Mouse (Mus musculus) midbrain, embryonic 11.5 days (tissue): Measurements from ENCODE around the gene Prmt1. TPM values are rescaled to one million over a fixed set of nuclear protein-coding genes. Genes with fewer than 3 reads are reported as not detected.
A peak's percentile ranks its signal among the peaks of the same experiment; 100 is the strongest.

Source experiments
- ATAC-seq: fragments of 200-750 bp; cut with Nextera tagmentation; 2 replicates; pipeline ENCODE4 v1.8.0; 2017; ENCODE audit warnings: moderate TSS enrichment, moderate library complexity; ENCODE audit not compliant: low FRiP score
- DNase-seq: peaks from one replicate; pipeline ENCODE4 v3.0.0; 2015; ENCODE audit warnings: low spot score; ENCODE audit errors: missing footprints
- H3K27ac ChIP-seq: fragments of 300-500 bp; sonication (generic); 2 replicates; pipeline ENCODE4 v1.5.1; 2014; ENCODE audit warnings: low read depth, low read length
- H3K27me3 ChIP-seq: fragments of 300-500 bp; sonication (generic); 2 replicates; pipeline ENCODE4 v1.6.1; 2014; ENCODE audit warnings: mild to moderate bottlenecking, low read length, moderate library complexity, mixed read lengths; ENCODE audit not compliant: control insufficient read depth, insufficient read depth
- H3K36me3 ChIP-seq: fragments of 300-500 bp; sonication (generic); 2 replicates; pipeline ENCODE4 v1.6.1; 2014; ENCODE audit warnings: mild to moderate bottlenecking, low read length, moderate library complexity, mixed read lengths; ENCODE audit not compliant: control insufficient read depth, insufficient read depth
- H3K4me1 ChIP-seq: fragments of 300-500 bp; sonication (generic); 2 replicates; pipeline ENCODE4 v1.6.1; 2014; ENCODE audit warnings: low read length; ENCODE audit not compliant: control insufficient read depth, insufficient read depth
- H3K4me2 ChIP-seq: fragments of 300-500 bp; sonication (generic); 2 replicates; pipeline ENCODE4 v1.6.1; 2014; ENCODE audit warnings: mild to moderate bottlenecking, moderate library complexity
- H3K4me3 ChIP-seq: fragments of 300-500 bp; sonication (generic); 2 replicates; pipeline ENCODE4 v1.5.1; 2014; ENCODE audit warnings: low read depth, low read length
- H3K9ac ChIP-seq: fragments of 300-500 bp; sonication (generic); 2 replicates; pipeline ENCODE4 v1.6.1; 2014; ENCODE audit warnings: low read length
- H3K9me3 ChIP-seq: fragments of 300-500 bp; sonication (generic); 2 replicates; pipeline ENCODE4 v1.6.1; 2016; ENCODE audit warnings: low read length; ENCODE audit not compliant: control insufficient read depth
- WGBS: fragments of 180-500 bp; shearing (Covaris S2); extraction: QIAGEN DNeasy Blood & Tissue Kit; methylation state at CpG from one replicate; pipeline ENCODE4 v1.1.7; 2014; 5-methylcytosine and 5-hydroxymethylcytosine counted together
- polyA plus RNA-seq: library from polyadenylated mRNA; unstranded; fragments of >200 nt; fragmentation: Nextera tagmentation; extraction: Ambion mirVana; gene quantifications from 2 replicates; pipeline ENCODE4 v1.2.1, GENCODE M21; 2014

Gene Prmt1
- polyA plus RNA-seq, 1 experiment from 2014 or later, result 281 TPM

DNA sequence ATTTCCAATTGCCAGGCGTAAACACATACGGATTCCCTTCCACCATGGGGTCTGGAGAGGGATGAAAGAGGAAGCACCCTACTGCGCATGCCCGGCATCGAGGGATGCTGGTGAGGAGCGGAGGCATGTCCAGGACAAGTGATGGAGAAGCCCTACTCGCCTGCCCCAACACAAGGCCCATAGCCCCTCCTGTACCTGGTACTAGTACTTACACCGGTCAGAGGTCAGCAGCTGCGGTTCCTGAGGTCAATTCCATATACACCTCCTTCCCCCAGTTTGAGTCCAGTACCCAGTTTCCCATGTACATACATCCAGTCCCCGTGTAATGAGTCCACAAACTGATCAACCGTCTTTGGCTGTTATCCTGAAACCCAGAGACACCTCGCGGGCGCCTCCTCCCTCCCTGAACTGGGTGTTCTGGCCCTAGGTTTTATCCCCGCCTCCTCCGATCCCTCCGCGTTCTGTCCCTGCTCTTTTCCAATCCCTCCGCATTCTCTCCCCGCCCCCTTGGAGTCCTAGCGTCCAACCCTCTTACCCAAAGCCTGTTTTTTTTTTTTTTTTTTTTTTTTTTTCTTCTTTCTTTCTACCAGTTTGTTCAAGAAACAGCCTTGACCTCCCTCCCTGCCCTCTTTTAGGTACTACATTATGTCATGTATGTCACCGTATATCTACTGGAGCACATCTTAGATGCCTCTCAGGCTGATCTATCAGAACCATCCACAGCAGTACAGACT is 11.8 kb downstream of the Prmt1 start, which contains the start of gene Cpt1c:
Gene Cpt1c, minus strand, starts transcription at position 469 of the 734 bp plus-strand sequence.
- DNase-seq, result peak; percentile 97
- Histone ChIP-seq H3K27ac (peak within 1 kb of the TSS; percentile 87), H3K4me3 (peak within 1 kb of the TSS; percentile 47), H3K9ac (peak within 1 kb of the TSS; percentile 73), H3K27me3 (no peaks in the 10 kb centered on the region), H3K36me3 (peaks cover 37% of the 10 kb centered on the region), H3K4me2 (peak within 1 kb of the TSS; percentile 81), H3K9me3 (no peaks in the 10 kb centered on the region), H3K4me1 (peaks cover 23% of the 10 kb centered on the region)
- peak; percentile 46; the same call in 1 of the 2 replicates for ATAC-seq
- 1% methylated on average over 22 of the region's 22 CpGs for WGBS

DNA sequence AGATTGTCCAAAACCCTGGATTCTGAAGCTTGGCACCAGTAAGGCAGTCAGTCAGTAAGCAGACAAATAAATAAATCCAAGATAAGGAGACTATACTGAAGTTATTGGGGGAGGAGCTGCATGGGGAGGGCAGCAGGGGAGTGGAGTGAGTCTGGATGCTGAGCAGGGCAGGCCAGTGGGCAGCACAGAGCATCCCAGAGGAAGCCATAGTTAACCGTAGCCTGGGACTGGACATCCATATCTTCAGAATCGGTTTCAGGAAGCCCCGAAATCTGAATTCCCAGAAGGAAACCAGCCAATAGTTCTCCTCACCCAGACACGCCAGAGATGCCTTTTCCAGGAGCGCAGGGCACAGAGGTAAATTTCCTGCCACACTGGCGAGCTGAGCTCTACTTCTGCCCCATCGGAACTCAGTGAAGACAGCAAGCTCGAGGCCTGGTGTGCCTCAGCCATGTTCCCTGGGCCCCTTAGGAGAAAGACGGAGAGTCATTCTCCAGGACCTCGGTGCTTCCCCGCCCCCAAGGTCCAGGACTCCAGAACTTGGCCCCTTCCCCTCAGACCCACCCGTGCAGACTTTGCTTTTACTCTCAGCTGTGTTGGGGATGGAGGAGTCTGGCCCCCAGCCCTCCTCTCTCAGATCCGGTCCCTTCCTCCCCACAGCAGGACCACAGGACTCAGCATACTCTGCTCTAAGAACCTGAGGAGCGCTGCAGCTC is 12.8 kb downstream of the Prmt1 start:
- H3K4me1 ChIP-seq, result peaks cover 23% of the 10 kb centered on the region
- ATAC-seq, result no peak
- H3K36me3 ChIP-seq, result peaks cover 29% of the 10 kb centered on the region
- H3K4me2 ChIP-seq, result peak overlapping the region; percentile 81
- H3K27me3 ChIP-seq, result no peaks in the 10 kb centered on the region
- H3K4me3 ChIP-seq, result peak overlapping the region; percentile 47
- peak overlapping the region; percentile 73 for H3K9ac ChIP-seq
- peak; percentile 87 for DNase-seq
- peak overlapping the region; percentile 87 for H3K27ac ChIP-seq
- no peaks in the 10 kb centered on the region for H3K9me3 ChIP-seq
- WGBS, result 35% methylated on average over 14 of the region's 14 CpGs

DNA sequence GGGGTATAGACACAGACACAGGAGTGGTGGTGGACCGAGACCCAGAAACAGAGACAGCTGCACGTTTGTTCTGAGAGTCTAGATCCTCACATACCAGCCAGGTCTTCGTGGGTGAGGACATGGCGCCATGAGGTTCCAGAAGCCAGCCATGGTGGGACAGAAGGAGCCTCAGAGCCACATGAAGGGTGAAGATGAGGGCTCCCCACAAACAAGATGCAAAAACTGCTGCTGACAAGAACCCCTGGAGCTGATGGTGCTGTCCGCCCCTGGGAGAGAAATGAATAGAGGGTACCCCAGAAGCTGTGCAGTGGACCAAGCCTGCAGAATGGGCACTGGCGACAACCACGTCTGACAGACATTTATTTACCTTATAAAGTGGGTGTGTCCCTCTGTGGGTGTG is 15.2 kb downstream of the Prmt1 start:
- Histone ChIP-seq H3K4me1 (peaks cover 23% of the 10 kb centered on the region), H3K4me2 (peak overlapping the region; percentile 74), H3K27me3 (no peaks in the 10 kb centered on the region), H3K36me3 (peaks cover 5% of the 10 kb centered on the region), H3K27ac (peak overlapping the region; percentile 68; the same call in 1 of the 2 replicates), H3K4me3 (peak overlapping the region; percentile 57), H3K9me3 (no peaks in the 10 kb centered on the region), H3K9ac (peak overlapping the region; percentile 66)
- DNase-seq, result no peak
- no peak for ATAC-seq
- 73% methylated on average over 7 of the region's 7 CpGs for WGBS

DNA sequence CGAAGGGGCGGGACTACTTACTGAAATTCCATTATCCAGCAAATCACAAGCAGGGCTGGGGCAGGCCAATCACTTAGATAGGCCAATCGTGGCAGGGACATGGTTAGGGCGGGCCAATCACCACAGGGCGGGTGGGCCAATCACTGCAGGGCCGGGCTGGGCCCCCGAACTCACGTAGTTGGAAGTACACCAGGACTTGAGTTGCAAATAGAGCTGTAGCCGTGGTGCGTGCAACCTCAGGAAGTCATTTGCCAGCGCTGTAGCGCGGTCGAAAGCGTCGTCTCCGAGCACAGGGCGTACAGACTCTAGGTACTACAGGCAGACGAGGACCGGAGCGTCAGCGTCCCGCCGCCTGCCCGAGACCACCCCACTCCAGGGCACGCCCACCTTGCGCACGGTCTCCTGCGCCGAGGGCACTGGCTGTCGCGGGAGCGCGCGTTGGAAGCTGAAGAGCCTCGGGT is 16.1 kb downstream of the Prmt1 start:
- H3K27ac ChIP-seq, result peak overlapping the region; percentile 68; the same call in 1 of the 2 replicates
- H3K27me3 ChIP-seq, result no peaks in the 10 kb centered on the region
- ATAC-seq, result peak; percentile 96
- peak overlapping the region; percentile 66 for H3K9ac ChIP-seq
- no peaks in the 10 kb centered on the region for H3K9me3 ChIP-seq
- under 1% methylated on average over 36 of the region's 36 CpGs for whole genome bisulfite sequencing
- H3K4me2 ChIP-seq, result peak overlapping the region; percentile 74
- H3K4me1 ChIP-seq, result peaks cover 20% of the 10 kb centered on the region
- peak overlapping the region; percentile 57 for H3K4me3 ChIP-seq
- H3K36me3 ChIP-seq, result no peaks in the 10 kb centered on the region
- peak; percentile 98 for DNase-seq

DNA sequence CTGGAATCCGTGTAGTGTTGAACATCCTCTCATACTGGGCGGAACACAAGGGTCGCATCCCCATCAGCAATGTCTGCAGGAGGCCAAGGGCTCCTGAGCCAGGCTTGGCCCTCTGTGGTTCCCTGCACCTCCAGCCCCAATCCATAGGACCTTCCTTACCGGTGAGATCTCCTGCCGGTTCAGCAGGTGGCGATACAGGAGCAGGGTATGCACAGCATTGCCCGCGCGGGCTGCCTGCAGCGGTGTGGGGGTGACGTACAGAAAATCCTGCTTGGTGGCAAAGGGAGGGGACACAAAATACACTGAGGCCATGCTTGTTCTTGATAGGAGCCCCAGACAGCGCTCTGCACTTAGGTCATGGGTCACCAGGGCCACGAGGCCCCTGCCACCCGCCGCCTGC is 19.7 kb downstream of the Prmt1 start:
- no peak for DNase-seq
- H3K4me2 ChIP-seq, result no peak overlapping the region
- no peaks in the 10 kb centered on the region for H3K36me3 ChIP-seq
- H3K4me3 ChIP-seq, result no peak overlapping the region
- H3K9me3 ChIP-seq, result no peaks in the 10 kb centered on the region
- H3K9ac ChIP-seq, result no peak overlapping the region
- 78% methylated on average over 15 of the region's 15 CpGs for WGBS
- peaks cover 8% of the 10 kb centered on the region for H3K4me1 ChIP-seq
- ATAC-seq, result no peak
- H3K27ac ChIP-seq, result no peak overlapping the region
- no peaks in the 10 kb centered on the region for H3K27me3 ChIP-seq

DNA sequence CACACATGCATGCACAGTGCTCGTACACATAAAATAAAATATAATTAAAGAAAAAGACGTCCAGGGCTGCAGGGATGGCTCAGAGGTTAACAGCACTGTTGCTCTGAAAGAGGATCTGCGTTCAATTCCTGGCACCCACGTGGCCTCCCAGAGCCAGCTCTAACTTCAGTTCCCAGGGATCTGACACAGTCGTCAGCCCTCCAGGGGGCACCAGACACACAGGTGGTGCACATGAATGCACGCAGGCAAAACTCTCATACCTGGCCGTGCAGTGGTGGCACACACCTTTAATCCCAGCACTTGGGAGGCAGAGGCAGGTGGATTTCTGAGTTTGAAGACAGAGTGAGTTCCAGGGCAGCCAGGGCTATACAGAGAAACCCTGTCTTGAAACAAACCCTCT is 20.4 kb downstream of the Prmt1 start:
- Histone ChIP-seq H3K27me3 (no peaks in the 10 kb centered on the region), H3K9me3 (no peaks in the 10 kb centered on the region), H3K27ac (no peak overlapping the region), H3K36me3 (no peaks in the 10 kb centered on the region), H3K9ac (no peak overlapping the region), H3K4me1 (peaks cover 3% of the 10 kb centered on the region), H3K4me2 (no peak overlapping the region), H3K4me3 (no peak overlapping the region)
- DNase-seq (no peak), ATAC-seq (no peak)
- WGBS, result 81% methylated on average over 7 of the region's 7 CpGs

DNA sequence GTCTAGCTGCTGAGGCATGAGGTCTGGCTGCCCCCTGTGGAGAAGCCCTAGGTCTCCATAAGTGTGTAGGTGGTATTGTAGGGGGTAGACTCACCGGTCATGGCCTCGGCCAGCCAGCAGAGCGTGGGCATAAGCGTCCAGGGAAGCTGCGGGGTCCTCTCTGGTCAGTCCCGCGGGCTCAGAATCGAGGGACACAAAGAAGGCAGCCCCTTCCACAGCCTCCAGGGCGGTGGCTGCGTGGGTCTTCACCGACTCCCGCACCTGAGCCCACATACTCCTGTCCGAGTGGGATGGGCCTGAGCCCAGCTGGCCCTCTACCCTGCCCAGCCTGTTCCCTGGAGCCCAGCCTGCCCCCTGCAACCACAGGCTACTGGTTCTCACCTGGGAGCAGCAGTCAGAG is 21.4 kb downstream of the Prmt1 start:
- H3K4me1 ChIP-seq, result no peaks in the 10 kb centered on the region
- H3K27me3 ChIP-seq, result no peaks in the 10 kb centered on the region
- no peak overlapping the region for H3K9ac ChIP-seq
- H3K9me3 ChIP-seq, result no peaks in the 10 kb centered on the region
- H3K36me3 ChIP-seq, result no peaks in the 10 kb centered on the region
- DNase-seq, result no peak
- H3K4me2 ChIP-seq, result no peak overlapping the region
- ATAC-seq, result no peak
- 93% methylated on average over 13 of the region's 13 CpGs for WGBS
- H3K4me3 ChIP-seq, result no peak overlapping the region
- no peak overlapping the region for H3K27ac ChIP-seq

DNA sequence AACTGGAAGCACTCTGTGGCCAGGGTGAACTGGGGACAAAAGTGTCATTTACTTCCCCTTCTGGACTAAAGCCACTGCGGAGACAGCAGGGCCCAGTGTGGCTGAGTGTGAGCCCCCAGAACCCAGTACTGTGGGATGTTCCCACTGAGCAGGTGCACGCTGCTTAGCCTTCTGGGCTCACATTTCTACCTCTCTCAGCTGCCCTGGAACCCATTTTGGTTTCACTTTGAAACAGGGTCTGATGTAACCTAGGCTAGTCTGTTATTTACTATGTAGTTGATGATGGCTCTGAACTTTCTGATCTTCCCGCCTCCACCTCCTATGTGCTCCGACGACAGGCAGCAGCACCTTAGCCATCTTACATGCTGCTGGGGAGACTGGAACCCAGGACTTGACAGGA is 23.5 kb downstream of the Prmt1 start:
- DNase-seq (no peak), ATAC-seq (no peak)
- H3K36me3 ChIP-seq, result 0 out of 2 replicates have a peak, but pooled peaks cover 2% of the 10 kb centered on the region
- 91% methylated on average over 5 of the region's 5 CpGs for WGBS
- H3K27ac ChIP-seq, result no peak overlapping the region
- no peak overlapping the region for H3K9ac ChIP-seq
- H3K4me3 ChIP-seq, result no peak overlapping the region
- no peaks in the 10 kb centered on the region for H3K9me3 ChIP-seq
- H3K4me2 ChIP-seq, result no peak overlapping the region
- no peaks in the 10 kb centered on the region for H3K27me3 ChIP-seq
- H3K4me1 ChIP-seq, result no peaks in the 10 kb centered on the region

DNA sequence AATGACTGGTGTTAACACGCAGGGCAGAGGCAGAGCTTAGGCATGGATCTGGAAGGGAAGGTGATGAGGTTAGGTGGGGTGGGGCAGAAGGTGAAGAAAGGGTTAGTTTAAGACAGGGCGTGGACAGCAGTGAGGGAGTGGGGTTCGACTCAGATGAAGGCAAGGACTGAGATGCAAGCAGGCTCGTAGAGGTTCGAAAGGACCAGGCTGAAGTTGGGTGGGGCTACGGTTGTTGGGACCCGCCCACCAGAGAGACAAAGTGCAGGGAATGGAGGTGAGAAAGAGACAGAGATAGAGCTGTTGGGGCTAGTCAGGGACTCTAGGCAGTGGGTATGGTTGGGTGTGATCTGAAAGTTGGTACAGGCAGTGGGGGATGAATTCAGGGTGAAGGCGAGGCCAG is 24.0 kb downstream of the Prmt1 start:
- WGBS, result 85% methylated on average over 8 of the region's 8 CpGs
- DNase-seq (no peak), ATAC-seq (no peak)
- Histone ChIP-seq H3K27me3 (no peaks in the 10 kb centered on the region), H3K27ac (no peak overlapping the region), H3K4me2 (no peak overlapping the region), H3K4me3 (no peak overlapping the region), H3K36me3 (0 out of 2 replicates have a peak, but pooled peaks cover 2% of the 10 kb centered on the region), H3K9me3 (no peaks in the 10 kb centered on the region), H3K9ac (no peak overlapping the region), H3K4me1 (no peaks in the 10 kb centered on the region)
